Mouse (Mus musculus) C2C12 (cell line): ENCODE measurements around the gene Gys2. TPM values are rescaled to one million over a fixed set of nuclear protein-coding genes. Genes with fewer than 3 reads are reported as not detected.
"Not testable (repeated sequence)": the region's sequence is repeated elsewhere in the genome, so short reads cannot be mapped to it uniquely, and the experiment has no call there.

ENCODE experiments used
- H3K27me3 ChIP-seq: one replicate; pipeline ENCODE4 v1.6.1; 2011; ENCODE audit not compliant: control insufficient read depth, insufficient read depth, insufficient read length
- H3K36me3 ChIP-seq: one replicate; pipeline ENCODE4 v1.6.1; 2011; ENCODE audit not compliant: control insufficient read depth, insufficient read depth
- H3K4me3 ChIP-seq: one replicate; pipeline ENCODE4 v1.5.1; 2011; ENCODE audit warnings: mild to moderate bottlenecking, control low read depth; ENCODE audit not compliant: poor library complexity, insufficient read depth, severe bottlenecking
- H3K79me2 ChIP-seq: one replicate; pipeline ENCODE4 v1.6.1; 2011; ENCODE audit not compliant: control insufficient read depth, insufficient read depth
- H3K79me3 ChIP-seq: one replicate; pipeline ENCODE4 v1.6.1; 2011; ENCODE audit warnings: low read depth, control low read depth
- H3ac ChIP-seq: one replicate; pipeline ENCODE3; 2011; ENCODE audit warnings: low read depth; ENCODE audit not compliant: control insufficient read depth, insufficient read length
- CEBPB ChIP-seq: IDR thresholded peaks from one replicate; pipeline ENCODE4 v1.6.1; 2011; ENCODE audit warnings: low read depth, mild to moderate bottlenecking, control low read depth, moderate library complexity
- CTCF ChIP-seq: IDR thresholded peaks from one replicate; pipeline ENCODE4 v1.5.1; 2011; ENCODE audit not compliant: control insufficient read depth, insufficient read depth, insufficient read length
- FOSL1 ChIP-seq: IDR thresholded peaks from one replicate; pipeline ENCODE4 v1.8.0; 2011; ENCODE audit warnings: mild to moderate bottlenecking, low read length; ENCODE audit not compliant: poor library complexity, insufficient read depth, severe bottlenecking
- MAX ChIP-seq: IDR thresholded peaks from one replicate; pipeline ENCODE4 v1.6.1; 2011; ENCODE audit warnings: mild to moderate bottlenecking, control low read depth
- MYOD1 ChIP-seq: IDR thresholded peaks from one replicate; pipeline ENCODE4 v1.6.1; 2011; ENCODE audit warnings: low read depth; ENCODE audit not compliant: control insufficient read depth, insufficient read length
- MYOG ChIP-seq: IDR thresholded peaks from one replicate; pipeline ENCODE4 v1.6.1; 2011; ENCODE audit not compliant: control insufficient read depth, insufficient read length; ENCODE audit errors: extremely low read depth
- USF1 ChIP-seq: IDR thresholded peaks from one replicate; pipeline ENCODE4 v1.6.1; 2011; ENCODE audit warnings: low read depth, mild to moderate bottlenecking, control low read depth, moderate library complexity
- long read RNA-seq, 2 experiments: library from polyadenylated mRNA; unstranded; transcript quantifications; one replicate each; pipeline ENCODE4 v2.0.0; 2019 to 2020
- polyA plus RNA-seq: library from polyadenylated mRNA; unstranded; fragments of >200 nt; fragmentation: generic; extraction: Trizol; gene quantifications from one replicate; pipeline ENCODE4 v1.2.1, GENCODE M21; 2012; ENCODE audit warnings: missing spikeins

The Gys2 gene
- polyA plus RNA-seq, result not detected
- long read RNA-seq, experiment 1, result 0 reads
- long read RNA-seq, experiment 2, result 0 reads

DNA sequence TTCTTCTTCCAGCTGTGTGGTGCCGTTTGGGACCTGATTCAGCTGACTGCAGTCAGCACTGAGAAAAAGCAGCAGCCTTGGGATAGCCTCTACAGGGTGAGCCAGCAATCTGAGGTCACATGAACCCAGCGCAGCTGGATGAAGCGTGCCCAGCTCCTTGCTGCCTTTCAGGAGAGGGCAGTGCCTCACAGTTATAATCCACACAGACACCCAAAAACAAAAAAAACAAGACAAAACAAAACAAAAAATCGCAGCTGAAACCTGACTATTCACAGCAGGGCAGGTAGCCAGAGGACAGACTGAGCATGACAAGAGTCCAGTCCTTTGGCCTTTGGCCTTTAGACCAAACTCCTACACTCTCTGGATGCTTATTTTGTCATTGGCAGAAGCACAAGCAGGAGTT is at the start of gene Gys2:
TSS of gene Gys2 (minus strand) at position 309 of the 403 bp plus-strand sequence.
- Histone ChIP-seq H3K27me3 (peaks cover 4% of the 10 kb centered on the region), H3K79me2 (no peaks in the 10 kb centered on the region), H3K79me3 (no peaks in the 10 kb centered on the region), H3K36me3 (no peaks in the 10 kb centered on the region), H3ac (no peak within 1 kb of the TSS), H3K4me3 (no peak within 1 kb of the TSS)
- no peak for TF ChIP-seq USF1
- TF ChIP-seq CTCF, result no peak
- no peak for TF ChIP-seq FOSL1
- TF ChIP-seq MAX, result no peak
- TF ChIP-seq MYOD1, result no peak
- no peak for TF ChIP-seq CEBPB
- no peak for TF ChIP-seq MYOG

DNA sequence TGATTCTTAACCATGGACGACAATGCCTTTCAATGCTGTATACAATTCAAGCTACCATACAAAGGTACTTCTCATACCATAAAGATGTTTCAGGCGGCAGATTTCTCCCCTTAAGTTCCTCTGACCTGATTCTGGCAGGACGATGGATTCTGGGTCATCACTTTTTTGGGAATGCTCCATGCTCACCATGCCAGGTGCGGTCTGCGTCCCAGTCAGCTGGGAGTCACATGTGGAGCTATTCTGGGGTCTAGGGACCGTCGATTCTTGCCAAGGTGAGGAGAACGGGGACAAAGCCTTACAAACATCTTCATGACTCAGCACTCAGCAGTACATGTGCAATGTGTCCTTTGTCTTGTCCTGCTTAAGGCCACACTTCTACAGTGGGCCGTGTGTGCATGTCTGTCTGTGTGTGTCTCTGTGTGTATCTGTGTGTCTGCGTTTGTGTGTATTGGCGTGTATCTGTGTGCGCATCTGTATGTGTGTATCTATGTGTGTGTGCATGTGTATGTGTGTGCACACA is 48.7 kb upstream of the Gys2 start:
- peaks cover 7% of the 10 kb centered on the region for H3K27me3 ChIP-seq
- H3K36me3 ChIP-seq, result no peaks in the 10 kb centered on the region
- H3ac ChIP-seq, result no peak overlapping the region
- no peaks in the 10 kb centered on the region for H3K79me3 ChIP-seq
- H3K79me2 ChIP-seq, result no peaks in the 10 kb centered on the region
- no peak for TF ChIP-seq FOSL1
- TF ChIP-seq MAX, result no peak
- no peak for TF ChIP-seq MYOD1
- no peak overlapping the region for H3K4me3 ChIP-seq

DNA sequence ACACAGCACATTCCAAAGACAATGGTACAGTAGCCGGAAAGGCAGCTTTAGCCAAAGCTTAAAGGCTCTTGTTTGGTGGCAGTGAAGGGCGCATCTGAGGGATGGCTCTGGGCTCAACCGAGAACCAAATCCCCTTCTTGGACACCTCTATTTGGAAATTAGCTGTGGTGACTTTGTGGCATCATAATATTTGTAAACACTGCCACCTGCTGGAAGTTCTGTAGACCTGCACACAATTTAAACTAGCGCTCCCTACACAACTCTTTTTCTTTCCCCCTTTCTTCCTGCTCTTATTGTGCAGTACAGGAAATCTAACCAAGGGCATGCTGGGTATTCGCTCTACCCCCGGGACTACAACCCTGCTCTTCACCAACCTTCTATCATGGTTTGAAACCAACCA is 46.2 kb upstream of the Gys2 start:
- Histone ChIP-seq H3K36me3 (no peaks in the 10 kb centered on the region), H3K79me3 (no peaks in the 10 kb centered on the region), H3K27me3 (peaks cover 7% of the 10 kb centered on the region), H3K4me3 (no peak overlapping the region), H3ac (no peak overlapping the region), H3K79me2 (no peaks in the 10 kb centered on the region)
- no peak for TF ChIP-seq FOSL1
- TF ChIP-seq CTCF, result no peak
- TF ChIP-seq USF1, result no peak
- no peak for TF ChIP-seq MYOD1
- TF ChIP-seq MAX, result no peak
- no peak for TF ChIP-seq CEBPB
- TF ChIP-seq MYOG, result no peak

DNA sequence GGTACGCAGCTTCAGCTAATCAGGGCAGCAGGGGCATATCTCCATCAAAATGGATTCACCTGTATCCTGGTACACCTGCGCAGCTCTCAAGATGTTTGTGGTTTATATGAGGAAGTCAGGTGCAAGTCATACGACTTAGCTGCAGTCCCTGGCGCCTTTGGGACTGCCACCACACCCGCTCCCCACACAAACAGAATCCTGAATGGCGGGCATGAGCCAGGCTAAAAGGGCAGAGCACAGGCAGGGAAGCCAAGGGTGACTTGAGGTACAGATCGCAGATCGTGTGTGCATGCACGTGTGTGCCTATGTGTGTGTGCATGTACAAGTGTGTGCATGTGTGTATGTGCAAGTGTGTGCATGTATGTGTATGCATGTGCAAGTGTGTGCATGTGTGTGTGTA is 42.5 kb upstream of the Gys2 start:
- not testable (repeated sequence) for H3K4me3 ChIP-seq, H3K79me3 ChIP-seq, H3K36me3 ChIP-seq, H3K79me2 ChIP-seq, H3K27me3 ChIP-seq, H3ac ChIP-seq

DNA sequence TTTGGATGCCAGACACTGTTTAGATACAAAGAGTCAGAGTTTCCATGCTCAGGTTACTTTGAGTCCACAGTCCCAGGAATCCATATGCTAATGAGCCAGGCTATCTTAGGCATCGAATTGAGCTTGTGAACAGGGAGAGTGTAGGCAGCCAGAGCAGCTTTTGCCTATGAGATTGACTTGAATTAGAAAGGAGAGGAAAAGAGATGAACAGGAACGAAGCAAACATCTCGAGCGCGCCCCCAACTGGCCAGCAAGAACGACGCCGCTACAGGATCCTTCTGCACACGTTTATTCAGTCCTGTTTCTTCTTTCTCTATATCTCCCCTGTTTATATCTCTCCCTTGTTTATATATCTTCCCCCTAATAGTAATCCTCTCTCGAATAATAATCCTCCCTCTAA is 42.0 kb upstream of the Gys2 start:
- no peaks in the 10 kb centered on the region for H3K79me2 ChIP-seq
- H3K36me3 ChIP-seq, result no peaks in the 10 kb centered on the region
- H3K27me3 ChIP-seq, result no peaks in the 10 kb centered on the region
- no peak overlapping the region for H3K4me3 ChIP-seq
- no peak overlapping the region for H3ac ChIP-seq
- TF ChIP-seq CEBPB (no peak), FOSL1 (no peak), USF1 (no peak), MYOG (no peak)
- H3K79me3 ChIP-seq, result no peaks in the 10 kb centered on the region

DNA sequence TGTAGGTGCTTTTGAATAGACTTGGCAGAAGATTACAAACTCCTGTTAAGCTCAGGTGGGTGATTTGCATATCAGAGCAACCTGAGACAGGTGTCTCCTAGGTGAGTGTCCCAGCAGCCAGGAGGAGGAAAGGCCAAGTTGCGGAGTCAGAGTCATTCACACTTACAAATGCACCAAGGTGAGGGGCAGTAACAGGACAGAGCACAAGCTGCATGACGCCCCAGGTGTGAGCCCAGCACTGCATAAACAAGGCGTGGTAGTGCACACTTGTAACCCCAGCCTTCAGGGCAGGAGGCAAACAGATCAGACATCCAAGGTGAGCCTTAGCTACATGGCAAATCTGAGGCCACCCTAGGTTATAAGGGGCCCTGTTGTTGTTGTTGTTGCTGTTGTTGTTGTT is 40.0 kb upstream of the Gys2 start:
- H3ac ChIP-seq, result no peak overlapping the region
- no peaks in the 10 kb centered on the region for H3K79me3 ChIP-seq
- H3K27me3 ChIP-seq, result no peaks in the 10 kb centered on the region
- TF ChIP-seq USF1 (no peak), MYOG (no peak), MAX (no peak), FOSL1 (no peak), CTCF (no peak), MYOD1 (no peak), CEBPB (no peak)
- no peaks in the 10 kb centered on the region for H3K36me3 ChIP-seq
- H3K4me3 ChIP-seq, result no peak overlapping the region
- H3K79me2 ChIP-seq, result no peaks in the 10 kb centered on the region
